Mouse (Mus musculus) layer of hippocampus, postnatal 14 days (tissue): Measurements from ENCODE around the gene Gadl1. TPM values are rescaled to one million over a fixed set of nuclear protein-coding genes. Genes with fewer than 3 reads are reported as not detected.
A peak's percentile ranks its signal among the peaks of the same experiment; 100 is the strongest.
"Not testable (repeated sequence)": the region's sequence is repeated elsewhere in the genome, so short reads cannot be mapped to it uniquely, and the experiment has no call there.

ENCODE experiments used
- DNase-seq, 2 experiments: peaks; one replicate each; pipeline ENCODE4 v3.0.0; 2021 to 2022; ENCODE audit warnings: low spot score in 2 of 2, mixed read lengths in 1 of 2
- total RNA-seq, 2 experiments: library from RNA; stranded (reverse); gene quantifications; 2 replicates each; pipeline ENCODE4 v1.2.3; 2021

Gadl1 gene
- total RNA-seq, 2 experiments from 2014 or later, result 0.09 to 0.41 TPM

- no peak for DNase-seq
Observed at GRCm38 (mm10) chr9:116017091-116017490, 107.8 kb downstream of the Gadl1 start.

GRCm38 (mm10) chr9:116018586-116018985, 109.3 kb downstream of the Gadl1 start:
- DNase-seq, result no peak

GRCm38 (mm10) chr9:116025371-116025770, 116.1 kb downstream of the Gadl1 start:
- no peak for DNase-seq

- no peak for DNase-seq
Observed at GRCm38 (mm10) chr9:116029076-116029475, 119.8 kb downstream of the Gadl1 start.

- no peak for DNase-seq
Observed at GRCm38 (mm10) chr9:116032711-116033110, 123.5 kb downstream of the Gadl1 start.

- DNase-seq, result no peak
Observed at GRCm38 (mm10) chr9:116038275-116038674, 129.0 kb downstream of the Gadl1 start.

- DNase-seq, result no peak
Observed at GRCm38 (mm10) chr9:116039981-116040380, 130.7 kb downstream of the Gadl1 start.

- not testable (repeated sequence) for DNase-seq
Observed at GRCm38 (mm10) chr9:116040852-116041251, 131.6 kb downstream of the Gadl1 start.

GRCm38 (mm10) chr9:116041369-116041768, 132.1 kb downstream of the Gadl1 start:
- DNase-seq, result no peak

- peak; percentile 89 to 91 for DNase-seq
Observed at GRCm38 (mm10) chr9:116041787-116042186, 132.5 kb downstream of the Gadl1 start.

GRCm38 (mm10) chr9:116049985-116050384, 140.7 kb downstream of the Gadl1 start:
- no peak for DNase-seq

GRCm38 (mm10) chr9:116053976-116054375, 144.7 kb downstream of the Gadl1 start:
- DNase-seq, result no peak

- no peak for DNase-seq
Observed at GRCm38 (mm10) chr9:116058475-116058874, 149.2 kb downstream of the Gadl1 start.

- no peak for DNase-seq
Observed at GRCm38 (mm10) chr9:116059156-116059555, 149.9 kb downstream of the Gadl1 start.

GRCm38 (mm10) chr9:116060691-116061090, 151.4 kb downstream of the Gadl1 start:
- no peak for DNase-seq

GRCm38 (mm10) chr9:116064774-116065173, 155.5 kb downstream of the Gadl1 start:
- no peak for DNase-seq

GRCm38 (mm10) chr9:116071561-116071960, 162.3 kb downstream of the Gadl1 start:
- DNase-seq, result not testable (repeated sequence)

GRCm38 (mm10) chr9:116076163-116076562, 166.9 kb downstream of the Gadl1 start:
- DNase-seq, result no peak

- DNase-seq, result no peak
Observed at GRCm38 (mm10) chr9:116076946-116077345, 167.7 kb downstream of the Gadl1 start.

GRCm38 (mm10) chr9:116077419-116077818, 168.2 kb downstream of the Gadl1 start:
- no peak for DNase-seq

GRCm38 (mm10) chr9:116081781-116082180, 172.5 kb downstream of the Gadl1 start:
- no peak for DNase-seq

- no peak for DNase-seq
Observed at GRCm38 (mm10) chr9:116083300-116083699, 174.0 kb downstream of the Gadl1 start.

- no peak for DNase-seq
Observed at GRCm38 (mm10) chr9:116083726-116084323, 174.6 kb downstream of the Gadl1 start.
